Mouse (Mus musculus): ENCODE measurements around the gene Tubd1.

The Tubd1 gene

GRCm38 (mm10) chr11:86583990-86584897, 39.5 kb downstream of the Tubd1 start:
- no peak for DNase-seq (ENCODE audit: low spot score in 2 of 2)

GRCm38 (mm10) chr11:86584898-86585597, 40.3 kb downstream of the Tubd1 start:
- DNase-seq (ENCODE audit: low spot score in 2 of 2) = no peak

DNA sequence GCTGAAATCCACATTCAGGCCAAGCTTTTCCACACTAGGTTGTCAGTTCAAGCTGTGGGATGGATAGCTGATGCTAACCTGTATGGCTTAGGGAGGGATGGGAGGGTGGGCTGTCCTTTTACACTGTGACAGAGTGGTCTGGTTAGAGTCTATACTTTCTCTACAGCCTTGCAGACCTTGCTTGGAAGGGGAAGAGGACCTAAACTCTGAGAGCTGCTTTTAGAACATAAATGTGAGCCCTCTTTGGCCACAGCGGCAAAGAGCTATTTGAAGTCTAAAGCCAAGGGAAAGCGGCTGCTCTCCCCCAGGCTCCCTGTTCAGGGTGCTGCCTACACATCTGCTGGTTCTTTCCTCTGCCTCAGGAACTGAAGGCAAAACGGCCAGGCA, 40.8 kb downstream of the Tubd1 start:
- DNase-seq (ENCODE audit: low spot score in 2 of 2) = no peak

DNA sequence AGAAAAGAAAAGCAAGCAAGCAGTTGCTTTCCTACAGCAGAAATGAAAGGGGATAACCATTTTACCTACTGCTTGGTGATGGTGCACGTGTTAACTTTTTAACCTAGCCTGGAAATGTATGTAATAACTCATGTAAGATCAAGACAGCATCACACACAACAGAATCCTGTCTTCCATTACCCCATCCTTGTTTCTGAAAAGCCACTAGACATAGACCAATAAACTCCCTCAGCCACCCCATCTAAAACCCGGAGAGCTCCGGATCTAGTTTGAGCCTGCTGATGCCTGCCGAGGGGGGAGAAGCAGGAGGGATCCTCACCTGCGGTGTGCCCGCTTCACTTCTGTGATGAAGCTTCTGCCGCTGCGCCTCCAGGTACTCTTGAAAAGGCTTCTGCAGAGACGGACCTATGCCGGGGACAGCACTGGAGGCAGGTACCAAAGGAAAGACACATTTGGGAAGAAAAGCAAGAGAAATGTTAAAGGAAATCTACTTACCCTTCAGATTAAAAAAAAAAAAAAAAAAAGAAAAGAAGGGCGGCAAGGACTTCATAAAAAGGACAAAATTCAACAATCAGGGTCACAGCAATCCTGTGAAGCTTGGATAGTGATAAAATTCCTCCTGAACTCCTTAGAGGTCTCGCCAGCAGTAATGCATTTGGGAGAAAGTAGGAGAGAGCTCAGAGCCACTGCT, 41.5 kb downstream of the Tubd1 start:
- no peak for DNase-seq (ENCODE audit: low spot score in 2 of 2)

DNA sequence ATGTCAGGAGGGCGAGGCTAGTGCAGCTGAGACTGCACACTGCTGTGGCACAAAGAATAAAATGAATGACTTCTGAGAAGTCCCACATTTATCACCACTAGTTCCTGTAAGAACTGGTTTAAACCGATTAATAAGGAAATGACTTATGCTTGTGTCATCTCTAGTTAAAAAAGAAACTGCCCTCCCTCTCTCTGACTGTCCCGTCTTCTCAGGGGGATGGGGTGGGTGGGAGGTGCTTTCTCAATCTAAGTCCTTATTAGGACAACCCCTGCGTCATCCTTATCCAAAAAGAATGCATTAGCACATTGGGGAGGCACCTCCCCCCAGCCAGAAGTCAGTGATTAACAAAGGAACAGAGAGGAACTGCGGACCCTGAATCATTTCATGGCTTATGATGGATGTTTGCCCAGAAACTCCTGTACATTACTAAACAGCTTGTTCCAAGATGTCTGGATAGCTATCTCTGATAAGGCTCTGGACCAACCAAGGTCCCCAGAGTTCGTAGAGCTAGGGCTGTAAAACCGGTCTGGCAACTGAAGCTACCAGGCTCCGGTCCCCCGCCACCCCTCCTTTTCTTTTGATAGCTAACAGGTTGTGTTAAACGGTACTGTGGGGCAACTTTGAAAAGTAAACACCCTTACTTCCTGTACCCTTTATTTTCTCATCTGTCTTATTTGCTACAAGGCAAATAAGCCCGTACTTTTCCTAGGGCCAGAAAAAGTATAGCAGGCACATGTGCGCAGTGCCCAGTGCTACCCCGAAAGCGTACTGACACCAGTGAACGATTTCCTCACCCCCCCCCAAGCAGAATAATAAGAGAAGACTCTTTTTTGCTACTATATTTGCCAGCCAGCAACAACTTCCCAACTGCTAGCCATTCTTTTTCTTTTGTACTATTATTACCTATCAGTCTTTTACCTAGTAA, 42.3 kb downstream of the Tubd1 start:
- no peak for DNase-seq (ENCODE audit: low spot score in 2 of 2)

DNA sequence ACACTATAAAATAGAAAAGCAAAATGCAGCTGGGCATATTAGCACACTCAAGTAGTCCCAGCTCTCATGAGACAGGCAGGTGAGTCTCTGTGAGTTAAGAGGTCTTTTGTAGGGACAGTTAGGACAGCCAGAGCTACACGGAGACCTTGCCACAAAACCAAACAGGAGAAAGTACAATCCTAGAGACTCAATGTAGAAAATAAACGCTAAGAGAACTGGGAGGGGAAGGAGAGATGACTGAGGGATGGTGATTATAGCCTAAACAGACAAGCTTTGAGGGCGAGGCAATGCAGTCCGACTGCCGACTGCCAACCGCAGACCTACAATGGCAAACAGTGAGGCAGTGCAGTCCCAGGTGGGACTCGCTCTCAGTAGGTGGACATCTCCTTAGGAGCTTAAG, 43.0 kb downstream of the Tubd1 start:
- DNase-seq (ENCODE audit: low spot score in 2 of 2) = no peak

- no peak for DNase-seq (ENCODE audit: low spot score in 2 of 2)
Measured at GRCm38 (mm10) chr11:86588583-86589298, 44.0 kb downstream of the Tubd1 start.

DNA sequence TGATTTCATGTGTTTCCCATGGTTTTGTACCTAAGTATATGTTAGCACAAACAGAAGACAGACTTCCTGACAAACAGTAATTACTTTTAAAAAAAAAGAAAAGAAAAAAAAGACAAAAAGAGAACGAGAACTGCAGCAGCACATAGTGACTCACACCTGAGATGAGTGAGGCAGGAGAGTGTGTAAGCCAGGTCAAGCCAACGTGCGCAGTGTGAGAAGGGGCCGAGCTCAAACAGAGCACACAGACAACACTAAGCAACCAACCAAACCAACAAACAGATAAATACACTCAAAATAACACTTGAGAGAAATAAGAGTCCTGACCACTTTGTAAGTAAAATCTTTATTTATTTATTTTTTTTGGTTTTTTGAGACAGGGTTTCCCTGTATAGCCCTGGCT, 45.3 kb downstream of the Tubd1 start:
- no peak for DNase-seq (ENCODE audit: low spot score in 2 of 2)

- DNase-seq (ENCODE audit: low spot score in 2 of 2) = no peak
Measured at GRCm38 (mm10) chr11:86590579-86590978, 45.8 kb downstream of the Tubd1 start.

DNA sequence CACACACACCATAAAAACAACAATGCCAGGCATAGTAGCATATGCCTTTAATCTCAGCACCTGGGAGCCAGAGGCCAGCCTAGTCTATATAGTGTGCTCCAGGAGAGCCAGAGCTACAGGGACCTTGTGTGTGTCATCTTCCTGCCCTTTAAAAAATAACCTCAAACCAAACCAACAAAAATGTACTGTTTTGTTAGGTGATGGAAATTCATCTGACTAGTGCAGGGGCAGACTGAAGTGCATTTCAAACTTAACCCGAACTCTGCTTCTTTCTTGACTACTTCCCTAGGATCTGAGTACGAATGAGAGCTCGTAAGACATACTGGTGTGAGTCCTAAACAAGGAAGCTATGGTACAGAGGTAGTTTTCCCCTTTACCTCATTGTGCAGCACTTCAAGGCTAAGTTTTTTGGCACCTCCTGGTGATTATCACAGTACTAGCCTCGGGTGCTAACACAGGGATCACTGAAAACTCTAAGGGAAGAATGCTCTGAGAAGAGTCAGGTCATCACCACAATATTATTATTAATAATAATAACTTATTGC, 46.6 kb downstream of the Tubd1 start:
- DNase-seq (ENCODE audit: low spot score in 2 of 2) = no peak

DNA sequence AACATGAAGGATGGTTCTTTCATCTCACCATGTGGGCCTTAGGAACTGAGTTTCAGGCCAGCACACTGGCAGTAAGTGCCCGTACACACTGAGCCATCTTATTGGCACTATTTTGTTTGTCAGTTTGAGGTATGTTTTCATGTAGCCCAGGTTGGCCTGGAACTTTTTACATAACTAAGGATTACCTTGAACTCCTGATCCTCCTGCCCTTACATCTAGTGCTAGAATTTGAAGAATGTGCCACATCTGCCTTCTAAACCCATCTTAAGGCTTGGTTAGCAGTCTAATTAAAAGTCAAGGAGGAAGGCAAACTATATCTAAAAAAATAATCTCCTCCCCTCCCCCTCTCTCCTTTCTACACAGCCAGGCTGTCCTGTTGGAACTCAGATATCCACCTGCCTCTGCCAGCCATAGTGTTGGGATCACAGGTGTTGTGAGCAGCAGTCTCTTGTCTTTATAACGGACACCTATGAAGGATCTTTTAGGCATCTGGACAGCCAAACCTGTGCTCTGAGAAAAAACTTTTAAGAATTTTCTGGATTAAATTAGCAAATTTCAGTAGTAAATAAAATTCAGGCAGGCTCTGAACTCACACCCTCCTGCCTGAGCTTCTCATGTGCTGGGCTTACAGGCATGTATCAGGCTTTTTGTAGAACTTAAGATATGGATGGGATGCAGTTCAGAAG, 47.3 kb downstream of the Tubd1 start:
- no peak for DNase-seq (ENCODE audit: low spot score in 2 of 2)

- no peak for DNase-seq (ENCODE audit: low spot score in 2 of 2)
Measured at GRCm38 (mm10) chr11:86592993-86593392, 48.2 kb downstream of the Tubd1 start.

DNA sequence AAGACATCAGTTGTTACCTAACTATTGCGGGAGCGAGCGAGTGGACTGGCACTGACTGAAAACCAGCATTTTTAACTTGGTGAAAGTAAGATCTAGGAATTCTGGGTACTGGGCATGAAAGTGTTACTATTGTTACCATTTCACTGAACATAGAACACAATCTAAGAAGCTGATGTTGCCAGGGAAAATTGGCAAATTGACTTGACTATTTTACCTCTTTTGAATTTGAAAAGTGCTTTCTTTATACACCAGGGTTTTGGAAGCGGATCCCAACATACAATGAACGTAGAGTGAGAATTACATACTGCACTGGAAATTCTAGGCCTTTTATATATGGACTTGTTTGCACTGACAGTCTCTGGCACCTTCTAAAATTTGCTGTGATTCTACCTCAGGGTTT, 48.7 kb downstream of the Tubd1 start:
- DNase-seq (ENCODE audit: low spot score in 2 of 2) = no peak

- no peak for DNase-seq (ENCODE audit: low spot score in 2 of 2)
Measured at GRCm38 (mm10) chr11:86594188-86594876, 49.5 kb downstream of the Tubd1 start.

DNA sequence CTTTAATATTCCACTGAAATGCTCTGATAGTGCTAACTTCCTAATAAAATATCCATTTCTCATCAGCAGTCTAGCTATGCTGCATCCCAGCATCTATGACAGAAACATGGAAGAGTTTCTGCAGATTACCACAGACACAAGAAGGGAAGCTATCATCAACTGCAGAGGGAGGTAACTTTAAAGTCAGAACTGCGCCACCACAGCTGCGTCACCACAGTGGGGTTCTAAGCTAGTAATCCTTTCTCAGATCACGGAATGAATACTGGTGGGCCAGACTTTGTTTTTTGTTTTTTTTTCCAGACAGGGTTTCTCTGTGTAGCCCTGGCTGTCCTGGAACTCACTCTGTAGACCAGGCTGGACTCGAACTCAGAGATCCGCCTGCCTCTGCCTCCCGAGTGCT, 50.6 kb downstream of the Tubd1 start:
- DNase-seq (ENCODE audit: low spot score in 2 of 2) = no peak

DNA sequence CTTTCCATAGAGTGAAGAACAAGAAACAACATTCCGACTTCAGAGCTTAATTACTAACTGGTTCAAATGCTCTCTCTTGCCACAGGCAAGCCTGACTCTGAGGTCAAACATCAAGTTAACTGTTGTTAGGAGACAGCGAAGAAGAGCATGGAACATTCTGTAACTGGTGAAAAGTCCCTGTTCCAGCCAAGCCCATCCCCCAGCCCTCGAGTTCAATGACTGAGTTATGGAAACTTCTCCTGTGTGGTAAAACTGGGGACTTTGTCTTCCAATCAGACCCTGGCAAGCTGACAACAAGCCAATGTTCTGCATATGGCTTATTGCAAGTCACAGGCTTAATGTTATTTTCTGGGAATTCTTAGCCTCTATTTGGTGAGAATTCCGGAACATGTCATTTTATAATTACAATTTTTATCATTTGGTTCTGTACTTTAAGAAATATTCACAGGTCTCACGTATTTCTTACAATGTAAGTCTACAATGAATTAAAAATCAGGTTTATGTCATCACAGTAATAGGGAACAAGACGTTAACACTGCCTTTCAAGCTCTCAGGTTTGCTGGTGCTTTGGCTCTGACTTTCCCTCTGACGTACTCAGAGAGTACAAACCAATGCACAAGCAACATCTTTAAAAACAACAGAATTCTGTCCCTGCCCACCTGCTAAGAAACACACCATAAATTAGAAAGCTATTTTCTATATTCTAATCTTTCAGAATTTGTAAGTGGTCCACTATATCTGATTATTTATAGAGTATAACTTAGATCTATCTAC, 51.6 kb downstream of the Tubd1 start:
- DNase-seq (ENCODE audit: low spot score in 2 of 2) = peak in 1 of 2 experiments; percentile 8

- no peak for DNase-seq (ENCODE audit: low spot score in 2 of 2)
Measured at GRCm38 (mm10) chr11:86596976-86597375, 52.2 kb downstream of the Tubd1 start.

GRCm38 (mm10) chr11:86598154-86598553, 53.4 kb downstream of the Tubd1 start:
- DNase-seq (ENCODE audit: low spot score in 2 of 2) = no peak
